Comparison of ENCODE assay signal across 8 mouse cellular contexts in the genomic region with DNA sequence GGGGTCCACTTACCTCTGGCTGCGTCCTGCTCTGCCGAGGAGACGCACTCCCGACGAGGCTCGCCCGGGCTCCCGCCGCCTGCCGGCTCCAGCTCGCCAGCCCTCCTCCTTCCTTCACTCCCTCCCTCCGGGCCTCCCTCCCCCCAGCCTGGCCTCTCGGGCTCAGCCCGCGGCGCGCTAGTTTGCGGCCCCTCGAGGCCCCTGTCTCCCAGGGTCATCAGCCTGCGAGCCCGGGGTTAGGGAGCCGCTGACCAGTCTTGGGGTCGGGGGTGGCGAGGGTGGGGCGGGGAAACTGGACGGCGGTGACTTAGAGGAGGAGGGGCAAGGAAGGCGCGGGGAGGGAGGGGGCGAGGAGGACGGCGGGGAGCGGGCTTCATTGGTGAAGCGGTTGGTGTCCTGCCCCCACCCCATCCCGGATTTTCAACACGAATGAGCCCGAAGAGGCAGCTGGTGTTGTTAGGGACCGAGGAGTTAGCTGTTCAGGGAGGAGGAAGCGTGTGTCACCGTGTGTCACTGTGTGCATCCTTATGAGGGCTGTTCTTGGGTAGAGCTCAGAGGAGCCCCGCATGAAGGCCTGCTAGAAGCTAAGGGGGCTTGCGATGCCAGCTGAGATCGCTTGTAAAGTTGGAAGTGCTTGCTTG. TPM values are rescaled to one million over a fixed set of nuclear protein-coding genes. Genes with fewer than 3 reads are reported as not detected.
A peak's percentile ranks its signal among the peaks of the same experiment; 100 is the strongest.
DNase-seq lines count a peak whose midpoint lies in the region; ATAC-seq lines count a peak whose summit lies in the region.

A gene (minus strand): TSS at position 326 of the 641 bp plus-strand sequence.

- peaks cover 55% of the 10 kb centered on the region for H3K27me3 ChIP-seq in heart, embryonic 15.5 days
- peaks cover 86% of the 10 kb centered on the region for H3K27me3 ChIP-seq in liver, embryonic 15.5 days
- H3K27me3 ChIP-seq in neural tube, embryonic 11.5 days (ENCODE audit: control insufficient read depth, insufficient read depth, low read length): no peaks in the 10 kb centered on the region

- peak; percentile 65 to 76 for DNase-seq in left cerebral cortex, adult 18-20 months (ENCODE audit: low spot score in 2 of 2)
- no peak for DNase-seq in left cerebral cortex, adult 11 months (ENCODE audit: low spot score)
- peak; percentile 82 for DNase-seq in embryo, embryonic 9.5 days (ENCODE audit: extremely low spot score)
- DNase-seq in kidney, postnatal 25 days: peak; percentile 55 to 75
- peak; percentile 79 for DNase-seq in neural tube, embryonic 11.5 days (ENCODE audit: low spot score)
- DNase-seq in thymus, postnatal 0 days (ENCODE audit: low spot score): peak; percentile 78

- peak within 1 kb of the TSS; percentile 95 for H3K4me2 ChIP-seq in heart, embryonic 15.5 days
- peak within 1 kb of the TSS; percentile 69 for H3K4me2 ChIP-seq in liver, embryonic 15.5 days
- H3K4me2 ChIP-seq in neural tube, embryonic 11.5 days (ENCODE audit: low read depth): peak within 1 kb of the TSS; percentile 74

- no peaks in the 10 kb centered on the region for H3K9me3 ChIP-seq in heart, embryonic 15.5 days (replicated peaks)
- H3K9me3 ChIP-seq in liver, embryonic 15.5 days (replicated peaks): no peaks in the 10 kb centered on the region
- H3K9me3 ChIP-seq in neural tube, embryonic 11.5 days (ENCODE audit: control insufficient read depth, low read length): no peaks in the 10 kb centered on the region

- H3K4me1 ChIP-seq in heart, embryonic 15.5 days (replicated peaks): peaks cover 28% of the 10 kb centered on the region
- 0 out of 2 replicates have a peak, but pooled peaks cover 5% of the 10 kb centered on the region for H3K4me1 ChIP-seq in liver, embryonic 15.5 days (replicated peaks)
- peaks cover 20% of the 10 kb centered on the region for H3K4me1 ChIP-seq in neural tube, embryonic 11.5 days (ENCODE audit: control insufficient read depth, insufficient read depth, low read length)

- peak; percentile 51 for ATAC-seq in heart, embryonic 15.5 days (replicated peaks; ENCODE audit: insufficient number of reproducible peaks, insufficient read depth, low FRiP score, low read depth)
- no peak for ATAC-seq in liver, embryonic 15.5 days (ENCODE audit: insufficient read depth)
- ATAC-seq in neural tube, embryonic 11.5 days (ENCODE audit: insufficient read depth, low FRiP score, low TSS enrichment): peak; percentile 58

- WGBS in heart, embryonic 15.5 days: 1% methylated on average over 39 of the region's 43 CpGs
- WGBS in liver, embryonic 15.5 days (ENCODE audit: insufficient replicate concordance): under 1% methylated on average over 42 of the region's 43 CpGs
- under 1% methylated on average over 29 of the region's 43 CpGs for WGBS in neural tube, embryonic 11.5 days

- H3K36me3 ChIP-seq in heart, embryonic 15.5 days: no peaks in the 10 kb centered on the region
- H3K36me3 ChIP-seq in liver, embryonic 15.5 days (replicated peaks): no peaks in the 10 kb centered on the region
- H3K36me3 ChIP-seq in neural tube, embryonic 11.5 days (ENCODE audit: control insufficient read depth, insufficient read depth, low read length): no peaks in the 10 kb centered on the region

- peak within 1 kb of the TSS; percentile 68 for H3K9ac ChIP-seq in heart, embryonic 15.5 days
- no peak within 1 kb of the TSS; the same call in 1 of the 2 replicates for H3K9ac ChIP-seq in liver, embryonic 15.5 days
- peak within 1 kb of the TSS; percentile 70 for H3K9ac ChIP-seq in neural tube, embryonic 11.5 days (ENCODE audit: low read length)

- peak within 1 kb of the TSS; percentile 64 for H3K4me3 ChIP-seq in heart, embryonic 15.5 days
- H3K4me3 ChIP-seq in liver, embryonic 15.5 days (replicated peaks): peak within 1 kb of the TSS; percentile 45
- H3K4me3 ChIP-seq in neural tube, embryonic 11.5 days (ENCODE audit: low read depth, low read length): peak within 1 kb of the TSS; percentile 48

- H3K27ac ChIP-seq in heart, embryonic 15.5 days: no peak within 1 kb of the TSS; the same call in 1 of the 2 replicates
- no peak within 1 kb of the TSS for H3K27ac ChIP-seq in liver, embryonic 15.5 days (replicated peaks)
- H3K27ac ChIP-seq in neural tube, embryonic 11.5 days (ENCODE audit: low read depth, low read length): peak within 1 kb of the TSS; percentile 55

RNA-seq across cellular contexts. Expression of the gene that starts here (rescaled TPM):
- total RNA-seq in left cerebral cortex, adult 18-20 months (2021): 100 to 1,000 TPM; 212 to 232 TPM
- 2.2 and 2.4 TPM in 2 replicates for polyA plus RNA-seq in heart, embryonic 15.5 days (2015; fragmentation: Nextera tagmentation; extraction: Ambion mirVana)
- polyA plus RNA-seq in liver, embryonic 15.5 days (2015; fragmentation: Nextera tagmentation; extraction: Ambion mirVana): 0.06 and 0.09 TPM in 2 replicates
- polyA plus RNA-seq in neural tube, embryonic 11.5 days (2014; fragmentation: Nextera tagmentation; extraction: Ambion mirVana): 2.3 TPM in 2 replicates
- 15.2 and 21.8 TPM in 2 replicates for polyA plus RNA-seq in thymus, postnatal 0 days (2015; fragmentation: Nextera tagmentation; extraction: Ambion mirVana)
